Mouse (Mus musculus): ENCODE data around the gene Terb1. TPM values are rescaled to one million over a fixed set of nuclear protein-coding genes. Genes with fewer than 3 reads are reported as not detected.

Terb1 gene
- total and polyA plus RNA-seq, 3 experiments, result not detected

DNA sequence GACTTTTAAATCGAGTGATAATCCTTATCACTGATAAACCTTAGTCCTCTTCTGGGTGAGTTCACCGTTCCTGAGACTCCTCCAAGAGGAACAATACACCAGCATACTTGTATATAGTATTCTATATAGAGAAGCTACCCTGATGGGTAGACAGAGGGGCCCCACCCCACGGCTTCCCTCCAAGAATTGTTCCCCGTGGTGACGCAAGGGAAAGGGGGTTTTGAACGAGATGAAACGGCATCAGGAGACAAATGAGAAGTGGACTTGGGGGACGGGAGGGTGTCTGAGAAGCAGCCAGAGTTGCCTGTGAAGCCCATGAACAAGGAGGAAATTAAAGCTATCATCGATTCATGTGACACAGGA, 25.1 kb upstream of the Terb1 start:
- Histone ChIP-seq H3K4me1 (ENCODE audit: insufficient read depth, low read depth, low read length) (peaks cover 28% of the 10 kb centered on the region), H3K27me3 (ENCODE audit: insufficient read depth, low read length) (peaks cover 7% of the 10 kb centered on the region; the same call in 1 of the 2 replicates), H3K36me3 (replicated peaks) (peaks cover 13% of the 10 kb centered on the region), H3K9me3 (replicated peaks) (no peaks in the 10 kb centered on the region), H3K4me3 (ENCODE audit: low read depth, low read length) (peak overlapping the region; percentile 95)
- TF ChIP-seq GATA1 (IDR thresholded peaks at IDR 0.05; ENCODE audit: borderline replicate concordance, low read length) (no peak), GATA2 (IDR thresholded peaks at IDR 0.05; ENCODE audit: borderline replicate concordance, low read depth, low read length) (no peak), TAL1 (conservative IDR thresholded peaks at IDR 0.05; ENCODE audit: low read depth, low read length) (no peak), POLR2AphosphoS5 (IDR thresholded peaks at IDR 0.05; ENCODE audit: insufficient replicate concordance, low read depth, low read length) (no peak), CTCF (IDR thresholded peaks at IDR 0.05; ENCODE audit: low read depth, low read length) (no peak)
- ATAC-seq (ENCODE audit: extremely low read depth, insufficient number of reproducible peaks, low FRiP score, poor library complexity, severe bottlenecking), result peak; percentile 50
- peak; percentile 51 for DNase-seq (ENCODE audit: low spot score)

DNA sequence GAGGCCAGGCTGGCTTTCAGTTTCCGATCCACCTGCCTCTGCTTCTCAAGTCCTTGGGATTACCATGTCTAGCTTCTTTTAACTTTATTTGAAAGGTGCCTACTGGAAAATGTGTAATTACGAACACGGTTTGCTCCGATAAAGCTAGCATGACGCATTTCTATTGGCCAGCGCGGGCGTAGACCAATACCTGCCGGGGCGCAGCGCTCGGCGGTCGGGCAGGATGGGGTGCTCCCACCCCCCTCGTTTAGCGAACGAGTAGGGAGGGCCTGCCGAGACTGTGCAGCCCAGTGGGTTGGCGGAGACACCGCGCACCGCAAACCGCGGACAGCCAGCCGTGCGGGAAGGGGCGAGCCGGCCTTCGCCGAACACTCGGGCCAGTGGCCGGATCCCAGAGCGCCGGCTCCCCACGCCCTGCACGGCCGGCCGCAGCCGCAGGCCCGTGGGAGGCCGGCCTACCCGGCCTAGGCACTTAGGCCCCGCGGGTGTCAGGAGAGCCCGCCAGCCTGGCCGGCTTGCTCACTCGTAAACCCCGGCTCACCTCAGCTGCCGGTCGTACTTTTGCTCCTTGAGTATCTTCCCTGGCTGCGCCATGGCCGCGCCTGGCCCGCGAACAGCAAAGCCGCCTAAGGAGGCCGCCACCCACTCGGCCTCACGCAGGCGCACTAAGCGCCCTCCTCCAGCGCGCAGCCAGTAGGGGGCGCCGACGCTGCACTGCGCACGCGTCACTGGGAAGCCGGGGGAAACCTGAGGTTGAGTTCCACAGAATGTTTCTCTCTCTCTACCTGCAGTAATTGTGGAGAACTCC, 24.5 kb upstream of the Terb1 start, which contains the start of the genes Nae1 and Car7:
Gene Nae1, minus strand, starts transcription at position 667 of the 808 bp plus-strand sequence.
Gene Car7, plus strand, starts transcription at position 719 of the 808 bp plus-strand sequence.
- Histone ChIP-seq H3K36me3 (replicated peaks) (peaks cover 19% of the 10 kb centered on the region), H3K4me3 (ENCODE audit: low read depth, low read length) (peak within 1 kb of the TSS; percentile 95), H3K27me3 (ENCODE audit: insufficient read depth, low read length) (peaks cover 2% of the 10 kb centered on the region; the same call in 1 of the 2 replicates), H3K4me1 (ENCODE audit: insufficient read depth, low read depth, low read length) (peaks cover 28% of the 10 kb centered on the region), H3K9me3 (replicated peaks) (no peaks in the 10 kb centered on the region)
- ATAC-seq (ENCODE audit: extremely low read depth, insufficient number of reproducible peaks, low FRiP score, poor library complexity, severe bottlenecking) (peak; percentile 73), DNase-seq (ENCODE audit: low spot score) (peak; percentile 93)
- TF ChIP-seq CTCF (IDR thresholded peaks at IDR 0.05; ENCODE audit: low read depth, low read length) (peak; percentile 86), GATA1 (IDR thresholded peaks at IDR 0.05; ENCODE audit: borderline replicate concordance, low read length) (no peak)

- ATAC-seq (ENCODE audit: extremely low read depth, insufficient number of reproducible peaks, low FRiP score, poor library complexity, severe bottlenecking), result no peak
- peak overlapping the region; percentile 95 for H3K4me3 ChIP-seq (ENCODE audit: low read depth, low read length)
- H3K9me3 ChIP-seq (replicated peaks), result no peaks in the 10 kb centered on the region
- H3K27me3 ChIP-seq (ENCODE audit: insufficient read depth, low read length), result no peaks in the 10 kb centered on the region
- H3K4me1 ChIP-seq (ENCODE audit: insufficient read depth, low read depth, low read length), result peaks cover 28% of the 10 kb centered on the region
- H3K36me3 ChIP-seq (replicated peaks), result peaks cover 21% of the 10 kb centered on the region
- TF ChIP-seq GATA2 (IDR thresholded peaks at IDR 0.05; ENCODE audit: borderline replicate concordance, low read depth, low read length) (no peak), GATA1 (IDR thresholded peaks at IDR 0.05; ENCODE audit: borderline replicate concordance, low read length) (no peak), TAL1 (conservative IDR thresholded peaks at IDR 0.05; ENCODE audit: low read depth, low read length) (no peak), POLR2AphosphoS5 (IDR thresholded peaks at IDR 0.05; ENCODE audit: insufficient replicate concordance, low read depth, low read length) (no peak), CTCF (IDR thresholded peaks at IDR 0.05; ENCODE audit: low read depth, low read length) (no peak)
- DNase-seq (ENCODE audit: low spot score), result no peak
Measured at GRCm38 (mm10) chr8:104533551-104533950, 23.8 kb upstream of the Terb1 start.

GRCm38 (mm10) chr8:104529671-104530070, 20.0 kb upstream of the Terb1 start:
- Histone ChIP-seq H3K9me3 (replicated peaks) (no peaks in the 10 kb centered on the region), H3K36me3 (replicated peaks) (peaks cover 48% of the 10 kb centered on the region), H3K4me3 (ENCODE audit: low read depth, low read length) (no peak overlapping the region), H3K27me3 (ENCODE audit: insufficient read depth, low read length) (no peaks in the 10 kb centered on the region), H3K4me1 (ENCODE audit: insufficient read depth, low read depth, low read length) (peaks cover 15% of the 10 kb centered on the region)
- no peak for DNase-seq (ENCODE audit: low spot score)
- ATAC-seq (ENCODE audit: extremely low read depth, insufficient number of reproducible peaks, low FRiP score, poor library complexity, severe bottlenecking), result no peak
- TF ChIP-seq GATA2 (IDR thresholded peaks at IDR 0.05; ENCODE audit: borderline replicate concordance, low read depth, low read length) (no peak), CTCF (IDR thresholded peaks at IDR 0.05; ENCODE audit: low read depth, low read length) (no peak), TAL1 (conservative IDR thresholded peaks at IDR 0.05; ENCODE audit: low read depth, low read length) (no peak), POLR2AphosphoS5 (IDR thresholded peaks at IDR 0.05; ENCODE audit: insufficient replicate concordance, low read depth, low read length) (no peak), GATA1 (IDR thresholded peaks at IDR 0.05; ENCODE audit: borderline replicate concordance, low read length) (no peak)

- no peaks in the 10 kb centered on the region for H3K4me1 ChIP-seq (ENCODE audit: insufficient read depth, low read depth, low read length)
- no peak overlapping the region for H3K4me3 ChIP-seq (ENCODE audit: low read depth, low read length)
- TF ChIP-seq CTCF (IDR thresholded peaks at IDR 0.05; ENCODE audit: low read depth, low read length) (no peak), GATA1 (IDR thresholded peaks at IDR 0.05; ENCODE audit: borderline replicate concordance, low read length) (no peak), GATA2 (IDR thresholded peaks at IDR 0.05; ENCODE audit: borderline replicate concordance, low read depth, low read length) (no peak), POLR2AphosphoS5 (IDR thresholded peaks at IDR 0.05; ENCODE audit: insufficient replicate concordance, low read depth, low read length) (no peak), TAL1 (conservative IDR thresholded peaks at IDR 0.05; ENCODE audit: low read depth, low read length) (no peak)
- no peaks in the 10 kb centered on the region for H3K9me3 ChIP-seq (replicated peaks)
- peaks cover 71% of the 10 kb centered on the region for H3K36me3 ChIP-seq (replicated peaks)
- no peak for DNase-seq (ENCODE audit: low spot score)
- ATAC-seq (ENCODE audit: extremely low read depth, insufficient number of reproducible peaks, low FRiP score, poor library complexity, severe bottlenecking), result no peak
- H3K27me3 ChIP-seq (ENCODE audit: insufficient read depth, low read length), result no peaks in the 10 kb centered on the region
Measured at GRCm38 (mm10) chr8:104517872-104518271, 8.2 kb upstream of the Terb1 start.

DNA sequence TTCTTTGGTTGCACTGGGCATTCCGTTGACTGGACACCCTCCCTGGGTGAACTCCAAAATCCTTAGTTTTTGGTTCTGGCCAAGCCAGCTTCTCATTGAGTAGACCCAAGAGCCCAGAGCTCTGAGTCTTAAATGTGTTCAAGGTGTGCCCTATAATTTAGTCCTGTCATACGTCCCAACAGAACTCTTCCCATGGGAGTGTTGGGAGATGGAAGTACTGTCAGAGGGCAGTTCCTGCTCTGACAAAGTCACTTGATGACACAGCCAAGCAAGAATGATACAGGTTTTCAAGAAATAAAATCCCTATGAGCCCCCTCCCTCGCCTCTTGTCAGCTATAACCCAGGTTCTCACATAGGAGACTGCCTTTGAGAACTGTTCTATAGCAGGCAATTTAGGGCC, 424 bp upstream of the Terb1 start:
- TF ChIP-seq TAL1 (conservative IDR thresholded peaks at IDR 0.05; ENCODE audit: low read depth, low read length), result no peak
- TF ChIP-seq CTCF (IDR thresholded peaks at IDR 0.05; ENCODE audit: low read depth, low read length), result no peak
- no peak for TF ChIP-seq POLR2AphosphoS5 (IDR thresholded peaks at IDR 0.05; ENCODE audit: insufficient replicate concordance, low read depth, low read length)
- TF ChIP-seq GATA2 (IDR thresholded peaks at IDR 0.05; ENCODE audit: borderline replicate concordance, low read depth, low read length), result no peak
- TF ChIP-seq GATA1 (IDR thresholded peaks at IDR 0.05; ENCODE audit: borderline replicate concordance, low read length), result no peak
- Histone ChIP-seq H3K27me3 (ENCODE audit: insufficient read depth, low read length) (no peaks in the 10 kb centered on the region), H3K4me1 (ENCODE audit: insufficient read depth, low read depth, low read length) (no peaks in the 10 kb centered on the region), H3K9me3 (replicated peaks) (no peaks in the 10 kb centered on the region), H3K36me3 (replicated peaks) (peaks cover 45% of the 10 kb centered on the region), H3K4me3 (ENCODE audit: low read depth, low read length) (no peak overlapping the region)
- ATAC-seq (ENCODE audit: extremely low read depth, insufficient number of reproducible peaks, low FRiP score, poor library complexity, severe bottlenecking), result no peak
- DNase-seq (ENCODE audit: low spot score), result no peak
